Mouse (Mus musculus) kidney, embryonic 15.5 days (tissue): Measurements from ENCODE around the gene Gm13275. TPM values are rescaled to one million over a fixed set of nuclear protein-coding genes. Genes with fewer than 3 reads are reported as not detected.
"Not testable (repeated sequence)": the region's sequence is repeated elsewhere in the genome, so short reads cannot be mapped to it uniquely, and the experiment has no call there.

Experiments
- ATAC-seq: fragments of 200-750 bp; cut with Nextera tagmentation; replicated peaks from 2 replicates; pipeline ENCODE4 v1.8.0; 2017; ENCODE audit warnings: moderate TSS enrichment; ENCODE audit not compliant: low FRiP score
- H3K27ac ChIP-seq: fragments of 300-500 bp; sonication (generic); 2 replicates; pipeline ENCODE4 v1.5.1; 2015; ENCODE audit warnings: mild to moderate bottlenecking, inconsistent platforms
- H3K27me3 ChIP-seq: fragments of 300-500 bp; sonication (generic); 2 replicates; pipeline ENCODE4 v1.6.1; 2015; ENCODE audit warnings: inconsistent platforms
- H3K36me3 ChIP-seq: fragments of 300-500 bp; sonication (generic); 2 replicates; pipeline ENCODE4 v1.6.1; 2015; ENCODE audit warnings: inconsistent platforms
- H3K4me1 ChIP-seq: fragments of 300-500 bp; sonication (generic); 2 replicates; pipeline ENCODE4 v1.6.1; 2015; ENCODE audit warnings: inconsistent platforms
- H3K4me2 ChIP-seq: fragments of 300-500 bp; sonication (generic); 2 replicates; pipeline ENCODE4 v1.6.1; 2015; ENCODE audit warnings: moderate library complexity, mild to moderate bottlenecking, inconsistent platforms
- H3K4me3 ChIP-seq: fragments of 300-500 bp; sonication (generic); replicated peaks from 2 replicates; pipeline ENCODE4 v1.5.1; 2015; ENCODE audit warnings: mild to moderate bottlenecking, inconsistent platforms
- H3K9ac ChIP-seq: fragments of 300-500 bp; sonication (generic); 2 replicates; pipeline ENCODE4 v1.6.1; 2015; ENCODE audit warnings: mild to moderate bottlenecking, inconsistent platforms
- H3K9me3 ChIP-seq: fragments of 300-500 bp; sonication (generic); replicated peaks from 2 replicates; pipeline ENCODE4 v1.6.1; 2016; ENCODE audit warnings: inconsistent platforms
- WGBS: fragments of 180-500 bp; shearing (Covaris S2); methylation state at CpG from one replicate; pipeline ENCODE4 v1.1.7; 2015; ENCODE audit warnings: mixed read lengths; 5-methylcytosine and 5-hydroxymethylcytosine counted together
- polyA plus RNA-seq: library from polyadenylated mRNA; unstranded; fragments of >200 nt; fragmentation: Nextera tagmentation; extraction: Ambion mirVana; gene quantifications from 2 replicates; pipeline ENCODE4 v1.2.1, GENCODE M21; 2015

Gm13275 gene
- not detected in 2 replicates for polyA plus RNA-seq

DNA sequence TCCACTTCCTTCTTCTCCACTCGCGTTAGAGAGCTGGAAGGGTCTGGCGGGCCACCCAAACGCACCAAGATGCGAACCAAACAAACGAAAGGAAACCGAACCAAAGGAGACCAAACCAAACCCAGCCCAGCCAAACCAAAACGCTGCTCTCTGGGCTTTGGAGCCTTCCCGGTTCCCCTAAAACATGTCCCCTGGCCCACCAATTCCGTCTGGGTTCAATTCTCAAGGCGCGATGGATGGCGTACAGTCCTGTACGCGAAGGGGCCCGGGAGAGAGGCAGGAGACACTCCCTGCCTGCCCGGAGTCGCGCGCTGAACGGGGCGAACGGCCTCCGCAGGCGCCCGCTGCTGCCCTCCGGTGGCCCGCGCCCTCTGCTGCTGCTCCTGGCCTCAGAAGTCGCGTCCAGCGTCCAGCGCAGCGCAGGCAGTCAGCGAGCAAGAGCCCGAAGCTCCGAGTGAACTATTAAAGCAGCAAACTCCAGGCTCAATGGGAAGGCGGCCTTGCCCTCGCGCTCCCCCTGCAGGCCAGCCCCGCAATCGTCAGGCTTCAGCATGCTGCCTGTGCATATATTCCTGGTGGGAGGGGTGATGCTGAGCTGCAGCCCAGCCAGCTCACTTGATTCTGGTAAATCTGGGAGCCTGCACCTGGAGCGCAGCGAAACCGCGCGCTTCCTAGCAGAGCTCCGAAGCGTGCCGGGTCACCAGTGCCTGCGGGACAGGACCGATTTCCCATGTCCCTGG, at the start of gene Gm13275:
Gene Gm13275 (plus strand): TSS at position 552 of the 740 bp plus-strand sequence.
- H3K9ac ChIP-seq, H3K27me3 ChIP-seq, H3K4me3 ChIP-seq, H3K36me3 ChIP-seq, H3K9me3 ChIP-seq, H3K4me2 ChIP-seq, H3K27ac ChIP-seq, H3K4me1 ChIP-seq, ATAC-seq: not testable (repeated sequence)
- WGBS = 2% methylated on average over 19 of the region's 52 CpGs

DNA sequence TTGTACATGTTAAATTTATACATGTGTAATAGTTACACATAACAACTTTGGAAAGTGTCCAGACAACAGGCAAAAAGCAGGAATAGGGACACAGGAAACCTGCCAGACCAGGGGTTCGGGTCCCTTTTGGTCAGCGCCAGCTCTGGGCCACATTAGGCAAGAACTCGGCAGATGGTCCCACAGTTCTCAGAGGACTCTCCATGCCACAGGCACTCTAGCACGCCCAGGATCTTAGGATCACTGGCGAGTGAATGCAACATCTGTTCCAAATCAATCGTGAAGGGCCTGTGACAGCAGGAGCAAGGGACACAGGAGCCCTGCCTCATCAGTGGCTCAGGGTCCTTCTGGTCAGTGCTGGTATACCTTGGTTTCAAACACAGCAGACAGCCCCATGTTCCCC, 44.4 kb upstream of the Gm13275 start:
- H3K36me3 ChIP-seq = no peaks in the 10 kb centered on the region
- no peak overlapping the region for H3K9ac ChIP-seq
- H3K4me3 ChIP-seq = no peak overlapping the region
- H3K4me2 ChIP-seq = no peak overlapping the region
- no peak for ATAC-seq
- no peaks in the 10 kb centered on the region for H3K4me1 ChIP-seq
- WGBS = 58% methylated on average over 6 of the region's 6 CpGs
- no peaks in the 10 kb centered on the region for H3K9me3 ChIP-seq
- no peak overlapping the region for H3K27ac ChIP-seq
- no peaks in the 10 kb centered on the region for H3K27me3 ChIP-seq

DNA sequence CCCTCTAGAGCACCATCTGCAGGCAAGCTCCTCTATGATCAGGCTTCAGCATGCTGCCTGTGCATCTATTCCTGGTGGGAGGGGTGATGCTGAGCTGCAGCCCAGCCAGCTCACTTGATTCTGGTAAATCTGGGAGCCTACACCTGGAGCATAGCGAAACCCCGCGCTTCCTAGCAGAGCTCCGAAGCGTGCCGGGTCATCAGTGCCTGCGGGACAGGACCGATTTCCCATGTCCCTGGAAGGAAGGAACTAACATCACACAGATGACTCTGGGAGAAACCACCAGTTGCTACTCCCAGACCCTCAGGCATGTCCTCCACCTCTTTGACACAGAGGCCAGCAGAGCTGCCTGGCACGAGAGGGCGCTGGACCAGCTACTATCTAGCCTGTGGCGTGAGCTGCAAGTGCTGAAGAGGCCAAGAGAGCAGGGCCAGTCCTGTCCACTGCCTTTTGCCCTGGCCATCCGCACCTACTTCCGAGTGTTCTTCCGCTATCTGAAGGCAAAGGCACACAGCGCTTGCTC, 39.4 kb upstream of the Gm13275 start, which contains the start of gene Gm13271:
Gene Gm13271 (plus strand): TSS at position 51 of the 523 bp plus-strand sequence.
- not testable (repeated sequence) for H3K9me3 ChIP-seq, H3K36me3 ChIP-seq, H3K4me1 ChIP-seq, H3K4me3 ChIP-seq, H3K4me2 ChIP-seq, H3K27me3 ChIP-seq, H3K9ac ChIP-seq, H3K27ac ChIP-seq, ATAC-seq
- WGBS = 82% methylated on average over 15 of the region's 15 CpGs

DNA sequence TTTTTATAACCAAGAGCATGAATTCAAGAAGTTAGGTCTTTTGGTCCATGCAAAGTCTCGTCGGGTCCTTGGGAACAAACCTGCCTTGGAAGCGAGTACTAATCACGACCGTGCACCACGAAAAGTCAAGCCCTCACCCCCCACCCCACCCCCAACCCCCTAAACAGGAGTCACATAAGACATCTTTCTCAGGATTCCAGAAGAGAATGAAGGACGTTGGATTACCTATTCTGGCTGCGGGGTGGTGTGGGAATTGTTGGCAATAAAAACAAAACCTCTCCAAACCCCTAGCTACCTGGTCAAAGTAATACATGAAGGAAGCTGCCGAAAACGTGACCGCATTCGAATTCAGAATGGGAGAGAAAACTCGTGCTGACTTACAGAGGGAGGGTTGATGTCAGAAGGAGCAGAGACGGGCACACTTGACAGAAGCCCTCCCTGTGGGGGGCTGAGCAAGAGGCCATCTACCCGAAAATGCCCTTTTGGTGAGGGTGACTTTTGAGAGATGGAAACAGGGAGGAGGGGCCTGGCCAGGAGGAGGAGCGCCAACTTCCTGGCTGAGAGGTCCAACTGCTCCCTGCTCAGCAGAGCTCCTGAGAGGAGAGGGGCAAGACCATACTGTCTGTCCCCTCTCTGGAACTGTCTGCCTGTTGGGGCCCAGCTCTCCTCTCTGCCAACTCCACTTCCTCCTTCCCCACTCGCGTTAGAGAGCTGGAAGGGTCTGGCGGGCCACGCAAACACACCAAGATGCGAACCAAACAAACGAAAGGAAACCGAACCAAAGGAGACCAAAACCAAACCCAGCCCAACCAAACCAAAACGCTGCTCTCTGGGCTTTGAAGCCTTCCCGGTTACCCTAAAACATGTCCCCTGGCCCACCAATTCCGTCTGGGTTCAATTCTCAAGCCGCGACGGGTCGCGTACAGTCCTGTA, 37.4 kb upstream of the Gm13275 start:
- Histone ChIP-seq H3K27ac (peak overlapping the region; percentile 97), H3K9ac (peak overlapping the region; percentile 66), H3K4me2 (peak overlapping the region; percentile 83), H3K4me3 (peak overlapping the region; percentile 56)
- H3K9me3 ChIP-seq, ATAC-seq, H3K27me3 ChIP-seq, H3K4me1 ChIP-seq, H3K36me3 ChIP-seq: not testable (repeated sequence)
- WGBS = 8% methylated on average over 29 of the region's 31 CpGs

DNA sequence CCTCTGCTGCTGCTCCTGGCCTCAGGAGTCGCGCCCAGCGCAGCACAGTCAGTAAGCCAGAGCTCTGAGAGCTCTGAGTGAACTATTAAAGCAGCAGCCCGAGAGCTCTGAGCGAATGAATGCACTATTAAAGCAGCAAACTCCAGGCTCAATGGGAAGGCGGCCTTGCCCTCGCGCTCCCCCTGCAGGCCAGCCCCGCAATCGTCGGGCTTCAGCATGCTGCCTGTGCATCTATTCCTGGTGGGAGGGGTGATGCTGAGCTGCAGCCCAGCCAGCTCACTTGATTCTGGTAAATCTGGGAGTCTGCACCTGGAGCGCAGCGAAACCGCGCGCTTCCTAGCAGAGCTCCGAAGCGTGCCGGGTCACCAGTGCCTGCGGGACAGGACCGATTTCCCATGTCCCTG, 36.7 kb upstream of the Gm13275 start:
- 0% methylated on average over 21 of the region's 21 CpGs for WGBS
- peak overlapping the region; percentile 66; the same call in 1 of the 2 replicates for H3K9ac ChIP-seq
- peak; percentile 100 for ATAC-seq
- H3K9me3 ChIP-seq, H3K4me1 ChIP-seq, H3K36me3 ChIP-seq, H3K27me3 ChIP-seq: not testable (repeated sequence)
- peak overlapping the region; percentile 83 for H3K4me2 ChIP-seq
- H3K27ac ChIP-seq = peak overlapping the region; percentile 97
- peak overlapping the region; percentile 56 for H3K4me3 ChIP-seq

DNA sequence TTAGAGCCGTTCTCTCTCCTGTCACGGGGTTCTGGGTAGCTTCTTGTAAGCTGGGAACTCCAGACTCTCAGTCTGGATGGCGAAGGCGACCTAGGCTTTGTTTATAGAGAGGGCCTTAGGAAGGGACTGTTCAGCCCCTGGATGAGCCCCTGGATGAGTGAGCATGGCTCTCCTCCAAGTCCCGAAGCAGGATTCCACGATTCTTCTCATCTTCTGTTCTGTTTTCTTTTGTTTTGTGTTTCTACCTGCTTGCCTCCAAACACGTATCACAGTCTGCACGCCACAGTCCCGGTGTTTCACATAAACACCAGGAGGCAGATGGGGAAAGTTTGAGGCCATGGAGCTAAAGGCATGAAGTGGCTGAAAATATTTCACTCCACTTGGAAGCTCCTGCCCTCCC, 35.5 kb upstream of the Gm13275 start:
- H3K4me2 ChIP-seq, H3K9me3 ChIP-seq, H3K27me3 ChIP-seq, H3K9ac ChIP-seq, ATAC-seq, H3K27ac ChIP-seq, H3K4me1 ChIP-seq, H3K4me3 ChIP-seq, H3K36me3 ChIP-seq: not testable (repeated sequence)
- WGBS = 90% methylated on average over 9 of the region's 9 CpGs

GRCm38 (mm10) chr4:88759610-88760268, 34.5 kb upstream of the Gm13275 start, which contains the start of gene Gm13283:
TSS of gene Gm13283 (plus strand) at chr4:88760119.
- H3K36me3 ChIP-seq, ATAC-seq, H3K4me1 ChIP-seq, H3K27me3 ChIP-seq, H3K9ac ChIP-seq, H3K9me3 ChIP-seq: not testable (repeated sequence)
- H3K4me3 ChIP-seq = peak within 1 kb of the TSS; percentile 34
- 21% methylated on average over 10 of the region's 14 CpGs for WGBS
- H3K27ac ChIP-seq = peak within 1 kb of the TSS; percentile 82
- peak within 1 kb of the TSS; percentile 54 for H3K4me2 ChIP-seq

- not testable (repeated sequence) for H3K36me3 ChIP-seq, H3K9ac ChIP-seq, H3K9me3 ChIP-seq, H3K27me3 ChIP-seq, ATAC-seq, H3K4me1 ChIP-seq
- Histone ChIP-seq H3K27ac (peak overlapping the region; percentile 82), H3K4me3 (peak overlapping the region; percentile 34), H3K4me2 (peak overlapping the region; percentile 54)
- under 1% methylated on average over 23 of the region's 28 CpGs for WGBS
Observed at GRCm38 (mm10) chr4:88760431-88760830, 33.9 kb upstream of the Gm13275 start.

DNA sequence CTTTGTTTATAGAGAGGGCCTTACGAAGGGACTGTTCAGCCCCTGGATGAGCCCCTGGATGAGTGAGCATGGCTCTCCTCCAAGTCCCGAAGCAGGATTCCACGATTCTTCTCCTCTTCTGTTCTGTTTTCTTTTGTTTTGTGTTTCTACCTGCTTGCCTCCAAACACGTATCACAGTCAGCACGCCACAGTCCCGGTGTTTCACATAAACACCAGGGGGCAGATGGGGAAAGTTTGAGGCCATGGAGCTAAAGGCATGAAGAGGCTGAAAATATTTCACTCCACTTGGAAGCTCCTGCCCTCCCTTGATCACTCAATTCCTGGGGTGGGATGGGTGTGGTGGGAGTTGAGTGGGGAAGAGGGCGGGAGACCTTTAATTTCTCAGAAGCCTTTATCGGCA, 32.5 kb upstream of the Gm13275 start:
- not testable (repeated sequence) for H3K4me3 ChIP-seq, H3K4me1 ChIP-seq, H3K36me3 ChIP-seq, H3K27ac ChIP-seq, H3K9ac ChIP-seq, H3K9me3 ChIP-seq, H3K4me2 ChIP-seq, ATAC-seq, H3K27me3 ChIP-seq
- WGBS = 74% methylated on average over 6 of the region's 8 CpGs

DNA sequence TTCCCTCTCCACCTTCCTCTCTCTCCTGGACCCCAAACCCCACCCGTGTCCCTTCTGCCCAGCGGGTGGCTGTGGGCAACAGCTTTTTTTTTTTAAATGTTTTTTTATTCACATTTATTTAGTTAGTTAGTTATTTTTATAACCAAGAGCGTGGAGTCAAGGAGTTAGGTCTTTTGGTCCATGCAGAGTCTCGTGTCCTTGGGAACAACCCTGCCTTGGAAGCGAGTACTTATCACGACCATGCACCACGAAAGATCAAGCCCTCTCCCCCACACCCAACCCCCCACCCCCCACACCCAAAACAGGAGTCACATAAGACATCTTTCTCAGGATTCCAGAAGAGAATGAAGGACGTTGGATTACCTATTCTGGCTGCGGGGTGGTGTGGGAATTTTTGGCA, 31.9 kb upstream of the Gm13275 start:
- 51% methylated on average over 9 of the region's 9 CpGs for WGBS

DNA sequence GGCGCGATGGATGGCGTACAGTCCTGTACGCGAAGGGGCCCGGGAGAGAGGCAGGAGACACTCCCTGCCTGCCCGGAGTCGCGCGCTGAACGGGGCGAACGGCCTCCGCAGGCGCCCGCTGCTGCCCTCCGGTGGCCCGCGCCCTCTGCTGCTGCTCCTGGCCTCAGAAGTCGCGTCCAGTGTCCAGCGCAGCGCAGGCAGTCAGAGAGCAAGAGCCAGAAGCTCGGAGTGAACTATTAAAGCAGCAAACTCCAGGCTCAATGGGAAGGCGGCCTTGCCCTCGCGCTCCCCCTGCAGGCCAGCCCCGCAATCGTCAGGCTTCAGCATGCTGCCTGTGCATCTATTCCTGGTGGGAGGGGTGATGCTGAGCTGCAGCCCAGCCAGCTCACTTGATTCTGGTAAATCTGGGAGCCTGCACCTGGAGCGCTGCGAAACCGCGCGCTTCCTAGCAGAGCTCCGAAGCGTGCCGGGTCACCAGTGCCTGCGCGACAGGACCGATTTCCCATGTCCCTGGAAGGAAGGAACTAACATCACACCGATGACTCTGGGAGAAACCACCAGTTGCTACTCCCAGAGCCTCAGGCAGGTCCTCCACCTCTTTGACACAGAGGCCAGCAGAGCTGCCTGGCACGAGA, 30.8 kb upstream of the Gm13275 start:
- not testable (repeated sequence) for H3K36me3 ChIP-seq, H3K9me3 ChIP-seq, ATAC-seq, H3K9ac ChIP-seq, H3K27me3 ChIP-seq, H3K4me1 ChIP-seq
- peak overlapping the region; percentile 58; the same call in 1 of the 2 replicates for H3K27ac ChIP-seq
- peak overlapping the region; percentile 33 for H3K4me3 ChIP-seq
- peak overlapping the region; percentile 51 for H3K4me2 ChIP-seq
- 3% methylated on average over 36 of the region's 42 CpGs for WGBS

More for the DNA sequence above, 31.9 kb upstream of the Gm13275 start:
- ATAC-seq, H3K9ac ChIP-seq, H3K9me3 ChIP-seq, H3K4me1 ChIP-seq, H3K4me3 ChIP-seq, H3K36me3 ChIP-seq, H3K27ac ChIP-seq, H3K27me3 ChIP-seq: not testable (repeated sequence)
- H3K4me2 ChIP-seq = peak overlapping the region; percentile 53; the same call in 1 of the 2 replicates
